Mouse (Mus musculus): ENCODE results near the gene Spast.
"Not testable (repeated sequence)": the region's sequence is repeated elsewhere in the genome, so short reads cannot be mapped to it uniquely, and the experiment has no call there.

Spast gene

GRCm38 (mm10) chr17:74338937-74339804 lies at the start of gene Spast:
Gene Spast, plus strand, starts transcription at chr17:74338987.
- DNase-seq (ENCODE audit: extremely low spot score), result no peak

GRCm38 (mm10) chr17:74290198-74290597 lies 48.6 kb upstream of the Spast start:
- no peak for DNase-seq (ENCODE audit: extremely low spot score)

GRCm38 (mm10) chr17:74290869-74291268 lies 47.9 kb upstream of the Spast start:
- no peak for DNase-seq (ENCODE audit: extremely low spot score)

GRCm38 (mm10) chr17:74291640-74292361 lies 47.0 kb upstream of the Spast start:
- DNase-seq (ENCODE audit: extremely low spot score), result no peak

- peak; percentile 56 for DNase-seq (ENCODE audit: extremely low spot score)
These were observed 44.9 kb upstream of the Spast start for GRCm38 (mm10) chr17:74293687-74294425.

- DNase-seq (ENCODE audit: extremely low spot score), result peak; percentile 86
These were observed 44.3 kb upstream of the Spast start for GRCm38 (mm10) chr17:74294426-74295025.

- DNase-seq (ENCODE audit: extremely low spot score), result peak; percentile 87
These were observed 43.5 kb upstream of the Spast start, which contains the start of gene Memo1 for GRCm38 (mm10) chr17:74295026-74295970. Gene Memo1, minus strand, starts transcription at chr17:74295521.

- peak; percentile 26 for DNase-seq (ENCODE audit: extremely low spot score)
These were observed 42.5 kb upstream of the Spast start for GRCm38 (mm10) chr17:74296076-74296823.

- not testable (repeated sequence) for DNase-seq (ENCODE audit: extremely low spot score)
These were observed 41.8 kb upstream of the Spast start for GRCm38 (mm10) chr17:74296991-74297390.

- DNase-seq (ENCODE audit: extremely low spot score), result no peak
These were observed 38.7 kb upstream of the Spast start for GRCm38 (mm10) chr17:74300089-74300488.

GRCm38 (mm10) chr17:74304060-74304459 lies 34.7 kb upstream of the Spast start:
- DNase-seq (ENCODE audit: extremely low spot score), result no peak

- DNase-seq (ENCODE audit: extremely low spot score), result no peak
These were observed 33.2 kb upstream of the Spast start for GRCm38 (mm10) chr17:74305616-74306015.

- no peak for DNase-seq (ENCODE audit: extremely low spot score)
These were observed 32.8 kb upstream of the Spast start for GRCm38 (mm10) chr17:74306021-74306420.

GRCm38 (mm10) chr17:74315445-74316308 lies 23.1 kb upstream of the Spast start:
- peak; percentile 22 for DNase-seq (ENCODE audit: extremely low spot score)

- peak; percentile 89 for DNase-seq (ENCODE audit: extremely low spot score)
These were observed 22.4 kb upstream of the Spast start for GRCm38 (mm10) chr17:74316309-74316863.

- no peak for DNase-seq (ENCODE audit: extremely low spot score)
These were observed 20.1 kb upstream of the Spast start for GRCm38 (mm10) chr17:74318721-74319120.

- no peak for DNase-seq (ENCODE audit: extremely low spot score)
These were observed 16.3 kb upstream of the Spast start for GRCm38 (mm10) chr17:74322400-74323054.

GRCm38 (mm10) chr17:74323844-74324243 lies 14.9 kb upstream of the Spast start, which contains the start of gene Dpy30:
Gene Dpy30, minus strand, starts transcription at chr17:74323944.
- DNase-seq (ENCODE audit: extremely low spot score), result no peak
